Mouse (Mus musculus): Measurements from ENCODE around the gene Zic4.

DNA sequence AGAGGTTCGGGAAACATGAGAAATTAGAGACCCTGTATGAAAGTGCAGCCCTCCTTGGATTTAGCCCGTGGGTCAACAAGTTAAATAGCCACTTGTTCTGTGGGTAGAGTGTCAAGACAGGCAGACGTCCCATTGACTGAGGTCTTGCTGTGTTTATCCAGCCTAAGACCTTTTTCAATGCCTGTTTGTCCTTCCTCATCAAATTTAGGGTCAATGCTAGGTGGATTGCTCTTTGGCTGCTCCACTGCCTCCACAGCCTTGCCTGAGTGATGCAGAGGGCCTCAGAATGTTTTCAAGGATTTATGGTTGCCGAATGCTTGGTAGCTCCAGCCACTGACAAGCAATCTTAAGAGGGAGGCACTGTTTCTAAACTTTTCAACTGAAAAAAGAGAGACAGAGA, 9.4 kb downstream of the Zic4 start:
- no peak for TF ChIP-seq POLR2A (IDR thresholded peaks at IDR 0.05; ENCODE audit: control insufficient read depth, low read depth, low read length)
- no peak for TF ChIP-seq CTCF (IDR thresholded peaks at IDR 0.05; ENCODE audit: control insufficient read depth, insufficient read depth, insufficient replicate concordance, low read depth, low read length)
